Mouse (Mus musculus) embryonic fibroblast, embryonic 13.5 days (primary cell): ENCODE data around the gene Ino80e.

ENCODE experiments used
- CTCF ChIP-seq: IDR thresholded peaks from 2 replicates; pipeline ENCODE4 v1.5.1; 2011; ENCODE audit warnings: mild to moderate bottlenecking, control low read depth, low read length, moderate library complexity, borderline replicate concordance; ENCODE audit not compliant: insufficient read depth
- POLR2A ChIP-seq: IDR thresholded peaks from 2 replicates; pipeline ENCODE4 v1.6.1; 2011; ENCODE audit warnings: low read depth, mild to moderate bottlenecking, control low read depth, low read length, moderate library complexity

DNA sequence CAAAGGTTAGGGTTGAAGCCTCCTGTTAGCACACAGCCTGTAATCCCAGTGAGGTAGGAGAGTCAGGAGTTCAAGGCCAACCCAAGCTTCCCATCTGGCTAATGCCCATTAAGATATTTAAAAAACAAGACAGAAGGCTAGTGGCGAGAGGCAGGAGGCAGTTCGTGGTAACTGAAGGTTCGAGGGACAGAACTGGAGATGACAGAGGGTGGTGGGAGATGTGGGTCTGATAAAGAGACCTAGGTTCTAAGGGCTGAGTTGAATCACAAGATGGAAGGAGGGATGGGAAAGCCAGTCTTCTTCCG, 15.1 kb downstream of the Ino80e start, which contains the start of gene Doc2a:
- no peak for TF ChIP-seq CTCF
- no peak for TF ChIP-seq POLR2A
